Mouse (Mus musculus) adrenal gland, adult 2 months (tissue): ENCODE results near the gene Sidt1. TPM values are rescaled to one million over a fixed set of nuclear protein-coding genes. Genes with fewer than 3 reads are reported as not detected.
A peak's percentile ranks its signal among the peaks of the same experiment; 100 is the strongest.
"Not testable (repeated sequence)": the region's sequence is repeated elsewhere in the genome, so short reads cannot be mapped to it uniquely, and the experiment has no call there.

Experiments
- DNase-seq: peaks from one replicate; pipeline ENCODE4 v3.0.0; 2021
- polyA plus RNA-seq: library from polyadenylated mRNA; depleted of rRNA; stranded (reverse); fragments of >200 nt; gene quantifications from 2 replicates; pipeline ENCODE4 v1.2.3, GENCODE M21; 2012
- total RNA-seq, 2 experiments: library from RNA; stranded (reverse); gene quantifications; 2 replicates each; pipeline ENCODE4 v1.2.3; 2021

Sidt1 gene
- total and polyA plus RNA-seq, 3 experiments: 6.3 to 10.3 (median 8.5) TPM

DNA sequence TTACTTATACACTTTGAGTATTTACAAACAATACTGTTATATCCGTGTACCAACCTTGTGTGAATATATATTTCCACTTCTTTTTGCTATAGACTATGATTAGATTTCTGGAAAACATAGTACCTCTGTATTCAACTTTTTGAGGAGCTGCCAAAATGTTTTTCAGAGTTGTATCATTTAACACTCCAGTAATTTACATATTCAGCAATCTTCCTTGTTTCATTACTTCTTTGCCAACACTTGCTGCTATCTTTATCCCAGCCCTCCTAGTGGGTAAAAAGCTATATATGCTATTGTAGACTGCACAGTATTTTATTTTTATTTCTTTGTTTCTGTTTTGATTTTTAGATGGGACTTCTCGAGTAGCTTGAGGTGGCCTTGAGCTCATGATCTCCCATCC lies 29.2 kb downstream of the Sidt1 start:
- DNase-seq: no peak

DNA sequence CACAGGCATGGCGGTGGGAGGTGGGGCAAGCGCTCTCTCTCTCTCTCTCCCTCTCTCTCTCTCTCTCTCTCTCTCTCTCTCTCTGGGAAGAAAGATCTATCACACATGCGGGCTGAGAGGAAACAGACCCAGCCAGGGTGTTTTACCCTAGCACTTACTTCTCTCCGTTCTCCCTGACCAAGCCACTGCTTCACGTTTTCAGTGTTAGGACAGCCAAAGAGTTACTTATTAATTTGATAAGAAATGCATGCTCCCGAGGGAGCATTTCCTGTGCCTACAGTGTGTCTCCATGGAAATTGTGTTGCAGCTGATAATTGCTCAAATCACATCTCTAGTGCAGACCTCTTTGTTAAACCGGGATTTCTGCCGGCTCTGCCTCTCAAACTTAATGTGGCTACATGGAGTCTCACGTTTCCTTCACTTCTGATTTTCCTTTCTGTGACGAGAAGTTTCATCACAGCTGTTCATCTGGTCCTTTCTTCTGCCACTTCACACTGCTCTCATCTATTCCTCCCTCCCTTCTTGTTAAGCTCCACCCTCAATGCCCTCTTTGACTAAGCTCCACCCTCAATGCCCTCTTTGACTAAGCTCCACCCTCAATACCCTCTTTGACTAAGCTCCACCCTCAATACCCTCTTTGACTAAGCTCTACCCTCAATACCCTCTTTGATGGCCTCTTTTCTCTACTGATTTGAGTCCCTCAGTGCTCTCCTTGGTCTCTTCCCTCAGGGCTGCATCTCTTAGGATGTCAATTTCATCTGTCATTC lies 30.7 kb downstream of the Sidt1 start:
- no peak for DNase-seq

DNA sequence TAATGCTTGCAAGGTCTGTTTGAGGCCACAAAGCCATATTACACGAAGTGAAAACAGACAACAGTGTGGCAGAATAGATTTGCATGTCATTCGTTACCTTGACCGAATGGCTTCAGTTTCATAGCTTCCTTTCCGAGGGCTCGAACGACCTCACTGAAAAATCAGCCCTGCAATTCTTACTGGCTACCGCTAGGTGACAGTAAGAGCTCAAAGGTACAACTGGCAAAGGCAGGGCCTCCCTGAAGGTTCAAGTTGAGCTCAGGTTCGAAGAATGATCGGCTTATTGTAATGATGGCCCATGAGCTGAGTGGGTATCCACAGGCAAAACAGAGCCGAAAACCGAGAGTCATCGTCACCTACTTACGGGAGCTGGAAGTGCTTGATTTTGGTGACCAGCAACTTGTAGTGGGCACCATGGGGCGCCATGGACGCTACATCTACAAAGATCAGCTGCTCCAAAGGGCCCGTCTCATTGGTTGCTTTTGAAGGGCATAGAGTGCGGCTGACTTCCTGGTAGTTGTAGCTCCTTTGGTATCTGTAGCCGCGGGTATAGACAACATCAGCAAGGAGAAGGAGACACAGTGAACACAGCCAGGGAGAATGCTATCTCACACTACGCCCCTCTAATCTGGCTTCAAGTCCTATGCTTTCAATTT lies 33.4 kb downstream of the Sidt1 start:
- no peak for DNase-seq

DNA sequence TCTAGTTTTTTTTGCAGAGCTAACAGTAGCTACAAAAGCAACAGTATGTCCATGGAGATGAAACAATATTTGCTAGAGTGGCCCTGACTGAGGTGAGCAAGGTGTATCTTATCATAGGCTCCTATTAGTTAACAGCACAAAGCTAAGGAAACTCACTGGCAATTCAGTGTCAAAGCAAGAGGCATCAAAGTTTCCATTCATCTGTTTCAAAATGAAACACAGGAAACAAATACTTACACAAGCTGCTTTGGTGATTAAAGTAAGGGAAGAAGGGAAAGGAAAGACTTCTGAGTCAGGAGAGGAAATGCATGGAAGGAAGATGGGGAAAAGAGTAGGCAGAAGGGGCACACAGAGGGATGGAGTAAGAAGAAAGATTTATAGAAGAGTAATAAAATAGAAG lies 39.0 kb downstream of the Sidt1 start:
- DNase-seq: no peak

DNA sequence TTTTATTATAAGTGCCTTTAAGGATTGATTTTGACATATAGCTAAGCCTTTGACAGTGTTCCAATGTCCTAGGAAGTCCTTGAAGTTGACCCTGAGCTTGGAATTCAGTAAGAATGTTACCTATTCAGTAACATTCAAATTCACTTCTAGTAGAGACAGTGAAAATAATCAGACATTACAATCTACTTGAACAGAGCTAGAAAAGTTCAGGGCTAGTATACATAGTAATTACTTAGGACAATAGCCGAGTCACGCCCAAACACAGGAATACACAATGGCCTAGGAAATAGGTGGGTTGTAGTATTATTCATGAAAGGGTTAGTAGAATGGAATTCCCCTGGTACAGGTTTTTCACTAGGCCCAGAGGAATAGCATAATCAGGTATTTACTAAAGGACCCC lies 40.3 kb downstream of the Sidt1 start:
- DNase-seq: not testable (repeated sequence)

DNA sequence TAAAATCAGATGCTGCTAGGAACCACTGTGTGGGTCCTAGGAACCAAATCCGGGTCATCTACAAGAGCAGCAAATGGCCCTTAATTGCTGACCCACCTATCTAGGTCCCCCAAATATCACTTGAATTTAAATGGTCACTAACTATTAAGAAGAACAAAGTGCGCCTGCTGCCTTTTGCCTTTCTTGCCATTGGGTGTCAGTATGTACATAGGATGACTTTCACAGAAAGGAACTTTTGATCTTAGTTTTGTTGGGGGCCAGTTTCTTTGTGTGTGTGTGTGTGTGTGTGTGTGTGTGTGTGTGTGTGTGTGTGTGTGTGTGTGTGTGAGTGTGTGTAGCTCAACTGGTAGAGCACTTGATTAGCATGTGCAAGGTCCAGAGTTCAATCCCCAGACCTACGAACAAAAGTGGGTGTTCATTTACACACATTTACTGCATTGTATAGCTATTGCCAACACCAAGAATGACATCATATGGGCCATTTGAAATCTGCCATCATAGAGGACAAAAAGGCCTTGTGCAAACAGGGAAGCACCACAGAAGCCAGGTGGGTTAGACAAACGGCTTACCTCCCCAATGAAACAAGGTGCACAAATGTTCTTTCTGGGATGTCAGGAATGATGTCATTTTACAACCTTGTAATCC lies 43.9 kb downstream of the Sidt1 start:
- DNase-seq: no peak

DNA sequence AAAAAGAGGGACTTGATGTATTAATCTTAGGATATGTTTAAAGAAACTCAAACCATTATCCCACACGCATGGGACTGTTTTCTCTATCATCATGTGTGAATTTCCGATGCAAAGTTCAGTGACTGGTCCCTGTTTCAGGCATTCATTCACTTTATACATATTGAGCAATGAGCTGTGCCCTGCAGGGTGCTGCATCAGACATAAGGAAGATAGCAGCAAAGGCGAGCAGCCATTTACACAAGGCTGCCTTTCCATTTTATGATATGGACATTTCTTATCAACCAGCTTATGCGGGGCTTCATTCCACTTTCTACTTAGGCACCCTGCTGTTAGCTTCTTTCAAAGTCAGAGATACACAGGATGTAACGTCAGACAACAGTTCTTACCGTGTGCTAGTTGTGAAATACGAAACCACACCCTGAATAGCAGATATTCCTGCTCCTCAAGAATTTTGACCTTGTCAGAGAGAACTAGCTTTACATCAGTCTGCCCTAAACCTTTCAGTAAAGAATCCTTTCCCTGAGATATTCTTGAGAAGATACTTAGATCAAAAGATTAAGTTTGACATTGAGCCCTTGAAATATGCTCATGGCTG lies 45.5 kb downstream of the Sidt1 start:
- DNase-seq: no peak

DNA sequence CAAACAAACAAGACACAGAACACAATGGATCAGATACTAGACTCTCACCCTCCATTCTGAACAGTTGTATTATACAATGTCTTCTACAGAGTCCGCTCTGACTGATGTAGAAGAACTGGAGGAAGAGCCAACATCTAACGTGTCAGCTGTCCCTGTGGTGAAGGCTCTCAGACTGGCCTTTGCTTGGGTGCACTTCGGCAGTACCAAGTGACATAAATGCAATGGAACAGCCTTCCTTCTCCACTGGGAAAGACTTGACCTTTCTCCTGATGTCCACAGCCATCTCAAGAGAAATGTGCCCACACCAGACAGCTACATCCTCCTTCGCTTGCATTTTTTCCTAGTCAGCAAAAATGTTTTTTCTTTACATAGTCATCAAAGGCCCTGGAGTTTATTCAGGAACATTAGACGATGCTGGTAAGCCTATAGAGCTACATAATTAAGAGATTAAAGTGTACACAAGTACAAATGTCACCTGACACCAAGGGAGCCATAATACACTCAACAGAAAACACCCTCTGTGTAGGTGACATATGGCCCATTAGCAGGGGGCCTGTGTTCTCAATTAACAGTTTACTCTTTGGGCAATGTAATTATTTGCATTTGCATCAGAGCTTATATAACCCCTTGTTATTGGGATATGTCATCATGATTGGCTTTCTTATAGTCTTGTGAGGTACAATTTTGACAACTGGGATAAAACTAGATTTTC lies 50.2 kb downstream of the Sidt1 start:
- DNase-seq: no peak

DNA sequence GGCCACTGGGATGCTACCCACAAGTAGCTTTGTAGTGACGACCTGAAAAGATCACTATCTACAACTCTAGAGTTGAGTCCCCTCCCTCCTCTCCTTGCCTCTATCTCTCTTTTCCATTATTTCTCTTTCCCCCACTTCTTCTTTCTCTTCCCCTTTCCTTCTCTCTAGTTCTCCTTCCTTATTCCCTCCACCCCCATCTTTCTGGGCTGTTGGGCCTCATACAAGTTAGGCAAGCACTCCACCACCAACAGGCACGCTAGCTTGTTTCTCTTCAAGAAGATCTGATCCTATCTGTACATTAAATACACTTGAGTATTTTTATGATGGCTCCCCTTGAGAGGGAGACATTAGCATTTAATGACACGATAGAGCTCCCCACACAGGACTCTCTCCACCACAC lies 51.0 kb downstream of the Sidt1 start:
- DNase-seq: no peak

DNA sequence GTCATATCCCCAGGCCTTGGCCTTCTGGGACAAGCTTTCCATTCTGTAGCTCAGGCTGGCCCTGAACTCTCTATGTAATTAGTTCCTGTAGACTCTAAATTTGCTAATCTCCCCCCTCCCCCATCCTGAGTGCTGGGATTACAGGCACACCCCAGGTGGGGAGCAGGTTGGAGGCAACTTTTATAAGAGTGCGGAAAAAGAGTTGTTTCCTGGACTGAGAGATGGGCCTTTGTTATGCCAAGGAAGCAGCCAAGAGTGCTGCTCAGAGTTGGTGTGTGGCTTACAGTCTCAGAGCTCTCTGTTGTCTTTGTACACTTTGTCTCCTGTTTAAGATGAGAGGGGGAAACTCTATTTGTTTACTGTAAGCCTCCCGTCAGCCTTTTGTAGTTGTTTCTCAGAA lies 52.2 kb downstream of the Sidt1 start:
- no peak for DNase-seq

DNA sequence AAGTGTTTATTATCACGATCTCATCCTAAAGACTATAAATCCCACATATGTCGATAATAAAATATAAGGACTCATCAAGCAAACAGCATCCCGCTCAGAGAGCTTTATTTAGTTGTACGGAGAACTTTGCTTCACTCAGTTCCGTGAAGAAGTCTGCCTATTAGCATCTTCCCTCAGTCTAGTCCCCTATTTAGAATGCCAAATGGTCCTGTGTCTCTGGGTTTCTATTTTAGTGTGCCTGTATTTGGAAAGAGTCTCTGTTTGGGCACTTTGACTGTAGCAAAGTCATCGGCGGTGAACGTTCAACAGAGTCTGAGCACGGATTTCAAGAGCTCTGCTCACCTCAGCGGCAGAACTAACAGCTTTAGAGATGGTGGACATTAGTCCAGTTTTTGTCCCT lies 55.8 kb downstream of the Sidt1 start:
- no peak for DNase-seq

DNA sequence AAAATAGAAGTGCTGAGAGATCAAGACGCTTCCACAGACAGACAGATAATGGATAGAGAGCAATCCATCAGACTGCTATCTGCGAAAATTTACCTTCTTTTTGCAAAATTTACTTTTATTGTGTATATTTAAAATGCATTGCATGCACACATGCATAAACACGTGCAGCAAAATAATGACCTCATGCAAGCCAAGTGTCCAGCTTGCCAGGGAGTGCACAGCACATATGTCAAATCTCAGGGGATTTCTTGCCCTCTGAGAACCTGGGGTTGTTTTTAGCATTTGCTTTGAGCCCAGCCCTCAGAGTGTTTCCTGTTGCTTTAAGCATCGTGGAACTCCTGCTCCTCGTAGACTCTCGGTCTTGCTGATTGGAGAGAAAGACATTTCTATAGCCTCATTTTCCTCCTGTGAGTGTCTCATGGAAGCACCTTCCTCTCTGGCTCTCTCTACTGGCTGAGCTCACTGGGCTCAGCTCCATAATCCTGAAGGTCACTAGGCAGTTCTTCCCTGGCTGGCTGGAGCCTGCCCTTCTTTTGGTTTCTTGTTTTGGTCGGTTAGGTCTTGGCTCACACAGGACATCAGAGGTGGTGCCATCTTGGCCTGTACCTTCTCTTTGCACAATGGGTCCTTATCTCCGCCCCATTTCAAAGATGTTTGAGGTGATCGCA lies 61.5 kb downstream of the Sidt1 start:
- peak; percentile 70 for DNase-seq

DNA sequence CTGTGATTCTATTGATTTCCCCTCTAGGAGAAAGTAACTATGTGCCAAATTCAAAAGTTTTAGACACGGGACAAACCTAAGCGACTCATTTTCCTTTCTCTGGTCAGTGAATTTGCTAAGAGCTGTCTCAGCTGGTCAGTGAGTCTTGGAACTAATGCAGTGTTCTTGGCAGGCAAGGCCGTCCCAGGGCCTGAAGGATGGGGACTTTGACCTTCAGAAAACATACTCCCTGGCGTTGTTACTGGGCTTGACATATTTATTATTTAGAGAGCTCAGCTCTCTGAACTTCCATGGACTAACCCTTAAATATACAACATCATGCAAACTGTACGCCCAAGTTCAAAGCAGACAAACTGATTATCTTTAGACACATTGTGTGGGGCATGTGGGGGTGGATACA lies 62.4 kb downstream of the Sidt1 start:
- DNase-seq: peak; percentile 78

DNA sequence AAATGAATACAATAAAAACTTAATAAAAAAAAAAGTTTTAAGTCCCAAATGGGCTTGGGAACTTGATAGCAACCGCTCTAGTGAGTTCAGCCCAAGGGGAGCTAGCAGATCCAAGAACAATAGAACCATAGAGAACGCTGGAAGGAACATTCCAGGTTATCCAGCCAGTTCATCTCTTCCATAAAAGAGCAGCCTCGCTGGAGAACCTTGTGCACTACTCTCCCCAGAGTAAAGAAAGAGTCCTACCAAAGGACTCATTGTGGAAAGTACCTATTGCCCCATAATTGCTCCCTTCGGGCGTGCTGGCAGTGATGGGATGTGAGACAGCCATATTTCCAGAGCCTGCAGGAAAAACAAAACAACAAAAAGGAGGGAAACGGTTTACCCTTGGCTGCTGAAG lies 63.4 kb downstream of the Sidt1 start:
- no peak for DNase-seq

DNA sequence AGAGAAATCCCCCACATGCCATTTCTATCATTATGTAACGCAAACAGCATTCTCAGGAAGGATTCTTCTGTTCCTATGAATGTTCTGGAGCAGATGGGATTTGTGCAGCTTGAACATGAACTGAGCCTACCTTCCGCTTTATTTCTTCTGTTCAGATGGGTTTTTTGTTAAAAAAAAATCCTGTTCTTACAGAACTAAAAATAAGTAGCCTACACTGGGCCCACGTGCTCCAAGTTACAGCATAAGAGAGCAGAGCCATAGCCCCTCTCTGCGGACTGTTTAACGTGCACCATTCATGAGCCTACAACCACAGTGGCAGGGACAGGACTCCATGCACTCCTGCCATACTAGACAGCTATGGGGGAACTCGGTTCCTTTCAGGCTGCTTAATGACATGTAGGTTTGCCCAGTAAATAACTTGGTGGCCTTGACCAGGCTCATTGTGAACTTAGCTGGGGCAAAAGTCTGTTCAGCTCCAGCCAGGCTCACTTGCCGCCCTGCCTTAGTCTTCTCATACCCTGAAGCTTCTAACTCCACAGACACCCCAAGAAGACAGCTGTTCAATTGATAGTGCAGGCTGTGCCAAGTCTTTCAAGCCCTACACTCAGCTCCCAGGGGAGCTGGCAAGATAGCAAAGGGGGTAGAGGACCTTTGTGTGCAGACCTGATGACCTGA lies 64.3 kb downstream of the Sidt1 start:
- peak; percentile 24 for DNase-seq

DNA sequence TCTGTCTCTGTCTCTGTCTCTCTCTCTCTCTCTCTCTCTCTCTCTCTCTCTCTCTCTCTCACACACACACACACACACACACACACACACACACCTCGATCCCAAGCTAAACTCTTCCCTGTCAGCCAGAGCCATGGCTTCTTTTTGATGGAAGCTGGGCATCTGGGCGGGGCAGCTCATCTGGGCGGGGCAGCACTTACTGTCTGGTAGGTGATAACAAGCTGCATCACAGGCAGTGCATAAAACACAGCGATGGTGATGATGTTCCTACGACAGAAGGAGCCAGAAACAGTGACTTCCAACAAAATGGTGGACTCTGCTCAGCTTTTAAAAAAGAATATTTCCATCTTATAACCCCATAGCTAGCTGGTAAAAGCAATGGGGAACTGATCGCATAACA lies 67.4 kb downstream of the Sidt1 start:
- DNase-seq: no peak

DNA sequence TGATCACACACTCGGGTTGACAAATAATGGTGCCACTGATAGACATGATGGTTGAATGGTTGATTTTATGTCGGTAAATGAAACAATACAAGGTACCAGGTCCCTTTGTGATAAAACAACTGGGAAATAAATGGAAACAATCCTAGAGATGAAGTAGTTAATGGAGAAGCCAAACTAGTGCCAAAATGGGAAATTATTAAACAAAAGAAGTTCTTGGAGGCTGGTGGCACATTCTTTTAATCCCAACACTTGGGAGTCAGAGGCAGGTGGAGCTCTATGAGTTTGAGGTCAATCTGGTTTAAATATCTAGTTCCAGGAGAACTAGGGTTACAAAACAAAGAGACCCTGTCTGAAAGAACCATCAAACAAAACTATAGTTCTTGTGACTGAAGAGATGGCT lies 68.1 kb downstream of the Sidt1 start:
- no peak for DNase-seq

DNA sequence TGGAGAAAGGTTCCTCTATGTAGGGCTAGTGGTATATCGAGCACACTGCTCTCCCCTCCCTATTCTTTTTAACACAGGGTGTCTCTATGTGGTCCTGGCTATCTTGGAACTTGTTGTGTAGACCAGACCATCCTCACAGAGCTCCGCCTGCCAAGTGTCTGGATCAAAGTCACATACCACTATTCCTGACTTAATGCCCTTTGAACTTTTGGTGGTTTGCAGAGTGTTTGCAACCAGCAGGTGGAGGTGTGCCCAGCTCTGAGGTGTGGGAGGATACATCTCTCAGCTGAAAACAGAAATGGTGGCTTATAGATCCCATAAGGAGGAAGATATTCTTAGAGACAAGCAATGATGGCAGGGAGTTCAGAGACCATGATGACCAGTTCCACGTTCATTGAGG lies 75.5 kb downstream of the Sidt1 start:
- no peak for DNase-seq

DNA sequence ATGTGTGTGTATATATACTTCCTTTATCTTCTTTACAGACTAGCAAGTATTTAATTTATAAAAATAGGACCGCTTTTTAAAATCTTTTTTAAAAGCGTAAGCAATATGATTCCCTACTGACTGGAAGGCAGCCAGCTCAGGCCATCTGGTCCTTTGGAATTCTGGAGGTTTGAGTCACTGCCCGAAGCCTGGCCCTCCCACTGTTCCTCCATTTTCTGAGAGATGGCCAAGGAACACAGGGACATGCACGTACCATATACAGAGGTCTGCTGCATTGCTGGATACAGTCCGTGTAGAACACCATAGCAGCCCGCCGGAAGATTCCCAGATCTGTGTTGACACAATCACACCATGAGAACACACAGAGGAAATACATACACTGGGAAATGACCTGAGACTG lies 78.3 kb downstream of the Sidt1 start:
- DNase-seq: no peak

DNA sequence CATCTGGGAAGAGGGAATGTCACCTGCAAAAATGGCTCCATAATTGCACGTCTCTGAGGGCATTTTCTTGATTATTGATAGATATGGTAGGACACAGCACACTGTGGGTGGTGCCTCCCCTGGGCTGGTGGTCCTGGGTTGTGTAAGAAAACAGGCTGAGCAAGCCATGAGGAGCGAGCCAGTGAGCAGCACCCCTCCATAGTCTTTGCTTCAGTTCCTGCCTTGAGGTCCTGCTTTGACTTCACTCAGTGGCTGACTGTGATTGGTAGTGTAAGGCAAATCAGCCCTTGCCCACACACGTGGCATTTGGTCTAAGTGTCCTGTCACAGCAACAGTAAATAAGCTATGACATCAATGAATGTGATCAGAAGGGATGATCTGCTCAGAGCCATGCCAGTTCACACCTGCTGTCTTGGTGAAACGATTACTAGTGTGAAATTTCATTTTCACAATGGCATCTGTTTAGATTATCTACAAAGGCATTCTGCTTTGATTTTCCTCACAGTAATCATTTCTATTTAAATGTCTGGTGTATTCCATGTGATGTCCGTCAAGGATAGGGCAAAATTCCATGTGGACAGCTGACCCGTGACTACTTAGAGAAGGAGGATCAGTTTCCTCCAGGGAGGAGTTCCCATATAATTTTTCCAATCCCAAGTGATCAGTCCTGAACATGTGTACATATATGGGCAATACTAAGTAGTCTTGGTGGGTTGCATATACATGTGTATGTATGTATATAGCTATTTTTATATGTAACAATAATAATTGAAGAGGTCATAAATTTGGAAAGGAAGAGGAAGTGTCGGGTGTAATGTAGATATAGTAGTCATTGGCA lies 79.0 kb downstream of the Sidt1 start:
- DNase-seq: no peak
